Mouse (Mus musculus): ENCODE results near the gene Adgrg5. TPM values are rescaled to one million over a fixed set of nuclear protein-coding genes. Genes with fewer than 3 reads are reported as not detected.

Adgrg5 gene
- total RNA-seq, 4 experiments from 2014 or later: 0.57 TPM; not detected in 3

DNA sequence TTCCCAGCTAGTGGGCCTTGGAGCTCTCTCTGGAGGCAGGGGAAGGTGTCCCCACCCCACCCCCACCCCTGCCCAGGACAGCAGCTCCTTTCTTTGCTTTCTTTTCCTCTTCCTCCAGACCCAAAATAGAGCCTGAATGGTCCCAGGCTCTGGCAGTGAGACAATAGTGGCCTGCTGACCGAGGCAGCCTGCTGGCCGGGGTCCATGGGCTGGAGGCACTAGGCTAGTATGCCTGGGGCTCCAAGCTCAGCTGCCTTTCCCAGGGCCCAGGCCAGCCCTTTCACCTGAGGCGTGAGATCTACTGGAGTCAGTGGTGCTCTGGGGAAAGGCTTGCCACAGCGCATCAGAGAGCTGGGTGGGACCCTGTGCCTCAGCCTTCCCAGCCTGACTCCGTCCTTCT lies 69.0 kb downstream of the Adgrg5 start:
- DNase-seq (ENCODE audit: low spot score): peak; percentile 82

Other genes starting within 250 kb of the Adgrg5 start
- under 1 TPM in 2 of 4 experiments, not detected in 2; 0.63 to 0.69 TPM for gene Pllp, start 227.4 kb upstream of the Adgrg5 start, total RNA-seq (2022)
- not detected for gene Ccl22, start 178.1 kb upstream of the Adgrg5 start, total RNA-seq (2022)
- gene Cx3cl1, start 151.7 kb upstream of the Adgrg5 start, total RNA-seq (2022): 1 to 10 TPM; 5.7 to 8.2 (median 7.2) TPM
- not detected for gene Ccl17, start 113.2 kb upstream of the Adgrg5 start, total RNA-seq (2022)
- 100 to 1,000 TPM; 675 to 794 (median 735) TPM for gene Coq9, start 85.4 kb upstream of the Adgrg5 start, total RNA-seq (2022)
- 10 to 100 TPM; 72.2 to 85.6 (median 78.5) TPM for gene Ciapin1, start 85.3 kb upstream of the Adgrg5 start, total RNA-seq (2022)
- 10 to 100 TPM; 65.4 to 71.4 (median 68.7) TPM for gene Polr2c, start 66.2 kb upstream of the Adgrg5 start, total RNA-seq (2022)
- 10 to 100 TPM in 3 of 4 experiments, 1 to 10 TPM in 1; 9.2 to 15.2 (median 14.8) TPM for gene Dok4, start 47.4 kb upstream of the Adgrg5 start, total RNA-seq (2022)
- 1 to 10 TPM; 3.0 to 5.7 (median 4.4) TPM for gene Ccdc102a, start 5.6 kb upstream of the Adgrg5 start, total RNA-seq (2022)
- gene Adgrg1, start 51.1 kb downstream of the Adgrg5 start, total RNA-seq (2022): 10 to 100 TPM; 41.3 to 63.6 (median 51.8) TPM
- 1 to 10 TPM in 3 of 4 experiments, under 1 TPM in 1; 0.75 to 1.3 (median 1.2) TPM for gene Adgrg3, start 94.0 kb downstream of the Adgrg5 start, total RNA-seq (2022)
- gene Drc7, start 131.4 kb downstream of the Adgrg5 start, total RNA-seq (2022): not detected
- gene Katnb1, start 157.5 kb downstream of the Adgrg5 start, total RNA-seq (2022): 1 to 10 TPM; 5.4 to 7.2 (median 7.1) TPM

All from heart, adult 8-10 months (tissue).